Mouse (Mus musculus) testis, postnatal 10 days (tissue): ENCODE results near the gene Osbpl7.

Experiments
- DNase-seq: peaks from one replicate; pipeline ENCODE4 v3.0.0; 2021; ENCODE audit warnings: low spot score

Gene Osbpl7

GRCm38 (mm10) chr11:97040301-97041021 lies 10.0 kb upstream of the Osbpl7 start:
- no peak for DNase-seq

GRCm38 (mm10) chr11:97041022-97041899 lies 9.2 kb upstream of the Osbpl7 start, which contains the start of the genes Lrrc46 and Mrpl10:
Gene Lrrc46 (minus strand): TSS chr11:97041407.
Gene Mrpl10 (plus strand): TSS chr11:97041560.
- DNase-seq: peak; percentile 97

- DNase-seq: no peak
These were observed 5.5 kb upstream of the Osbpl7 start for GRCm38 (mm10) chr11:97044902-97045301.

GRCm38 (mm10) chr11:97045861-97046260 lies 4.6 kb upstream of the Osbpl7 start:
- no peak for DNase-seq

GRCm38 (mm10) chr11:97048090-97048650 lies 2.3 kb upstream of the Osbpl7 start:
- DNase-seq: no peak

- no peak for DNase-seq
These were observed 839 bp upstream of the Osbpl7 start for GRCm38 (mm10) chr11:97049492-97050085.

GRCm38 (mm10) chr11:97050944-97051586 lies 637 bp downstream of the Osbpl7 start:
- DNase-seq: no peak

- no peak for DNase-seq
These were observed 1.8 kb downstream of the Osbpl7 start for GRCm38 (mm10) chr11:97052219-97052646.

- DNase-seq: peak; percentile 61
These were observed 13.0 kb downstream of the Osbpl7 start for GRCm38 (mm10) chr11:97063274-97063920.

GRCm38 (mm10) chr11:97063921-97064295 lies 13.5 kb downstream of the Osbpl7 start:
- peak; percentile 58 for DNase-seq

- DNase-seq: peak; percentile 60
These were observed 15.3 kb downstream of the Osbpl7 start for GRCm38 (mm10) chr11:97065538-97066295.

GRCm38 (mm10) chr11:97066656-97067360 lies 16.4 kb downstream of the Osbpl7 start:
- DNase-seq: no peak

GRCm38 (mm10) chr11:97069333-97069732 lies 18.9 kb downstream of the Osbpl7 start:
- no peak for DNase-seq

GRCm38 (mm10) chr11:97069770-97070169 lies 19.3 kb downstream of the Osbpl7 start:
- no peak for DNase-seq

- no peak for DNase-seq
These were observed 20.7 kb downstream of the Osbpl7 start for GRCm38 (mm10) chr11:97071129-97071528.

- DNase-seq: peak; percentile 61
These were observed 22.1 kb downstream of the Osbpl7 start for GRCm38 (mm10) chr11:97072533-97072932.

GRCm38 (mm10) chr11:97074235-97074634 lies 23.8 kb downstream of the Osbpl7 start:
- DNase-seq: no peak

GRCm38 (mm10) chr11:97078751-97079150 lies 28.3 kb downstream of the Osbpl7 start:
- no peak for DNase-seq

GRCm38 (mm10) chr11:97080291-97080690 lies 29.9 kb downstream of the Osbpl7 start:
- no peak for DNase-seq

- DNase-seq: peak; percentile 71
These were observed 32.5 kb downstream of the Osbpl7 start for GRCm38 (mm10) chr11:97082977-97083376.
